Mouse (Mus musculus) embryonic facial prominence, embryonic 15.5 days (tissue): ENCODE measurements around the gene Rpl10-ps3. TPM values are rescaled to one million over a fixed set of nuclear protein-coding genes. Genes with fewer than 3 reads are reported as not detected.

ENCODE experiments used
- ATAC-seq: fragments of 200-750 bp; cut with Nextera tagmentation; 2 replicates; pipeline ENCODE4 v1.8.0; 2017; ENCODE audit warnings: low read depth, moderate TSS enrichment; ENCODE audit not compliant: insufficient number of reproducible peaks, low FRiP score, low TSS enrichment
- H3K27ac ChIP-seq: fragments of 300-500 bp; sonication (generic); replicated peaks from 2 replicates; pipeline ENCODE4 v1.5.1; 2015; ENCODE audit warnings: mild to moderate bottlenecking, inconsistent platforms
- H3K27me3 ChIP-seq: fragments of 300-500 bp; sonication (generic); 2 replicates; pipeline ENCODE4 v1.6.1; 2015; ENCODE audit warnings: inconsistent platforms
- H3K36me3 ChIP-seq: fragments of 300-500 bp; sonication (generic); 2 replicates; pipeline ENCODE4 v1.6.1; 2015; ENCODE audit warnings: mild to moderate bottlenecking, inconsistent platforms
- H3K4me1 ChIP-seq: fragments of 300-500 bp; sonication (generic); 2 replicates; pipeline ENCODE4 v1.6.1; 2015; ENCODE audit warnings: inconsistent platforms
- H3K4me2 ChIP-seq: fragments of 300-500 bp; sonication (generic); replicated peaks from 2 replicates; pipeline ENCODE4 v1.6.1; 2015; ENCODE audit warnings: mild to moderate bottlenecking, inconsistent platforms
- H3K4me3 ChIP-seq: fragments of 300-500 bp; sonication (generic); replicated peaks from 2 replicates; pipeline ENCODE4 v1.5.1; 2015; ENCODE audit warnings: mild to moderate bottlenecking, inconsistent platforms
- H3K9ac ChIP-seq: fragments of 300-500 bp; sonication (generic); 2 replicates; pipeline ENCODE4 v1.6.1; 2015; ENCODE audit warnings: inconsistent platforms
- H3K9me3 ChIP-seq: fragments of 300-500 bp; sonication (generic); replicated peaks from 2 replicates; pipeline ENCODE4 v1.6.1; 2016; ENCODE audit warnings: inconsistent platforms
- WGBS: fragments of 180-500 bp; shearing (Covaris S2); methylation state at CpG from one replicate; pipeline ENCODE4 v1.1.7; 2015; 5-methylcytosine and 5-hydroxymethylcytosine counted together
- polyA plus RNA-seq: library from polyadenylated mRNA; unstranded; fragments of >200 nt; fragmentation: Nextera tagmentation; extraction: Ambion mirVana; gene quantifications from 2 replicates; pipeline ENCODE4 v1.2.1, GENCODE M21; 2015

The Rpl10-ps3 gene
- polyA plus RNA-seq, 1 experiment from 2014 or later = 306 TPM

DNA sequence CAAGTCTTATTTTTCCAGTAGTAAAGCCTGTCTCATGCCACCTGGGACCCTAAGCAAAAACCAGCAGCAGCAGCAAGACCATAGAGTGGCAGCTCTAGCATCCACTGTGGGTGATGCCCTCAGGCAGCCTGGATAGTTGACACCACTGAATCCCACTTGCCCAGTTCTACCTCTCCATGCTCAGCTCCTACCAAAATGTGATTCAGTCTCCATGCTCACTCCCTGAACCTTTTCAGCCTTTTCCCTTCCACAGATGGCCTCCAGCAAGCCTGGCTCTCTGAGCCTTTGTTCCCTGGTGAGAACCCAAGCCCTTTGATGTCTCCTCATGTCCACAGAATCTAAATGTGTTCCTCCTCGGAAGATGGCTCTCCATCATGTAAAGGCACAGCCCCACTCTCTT, 5.8 kb upstream of the Rpl10-ps3 start:
- WGBS = 68% methylated on average over 1 of the region's 1 CpGs
- Histone ChIP-seq H3K9ac (no peak overlapping the region), H3K27ac (no peak overlapping the region), H3K4me3 (no peak overlapping the region), H3K9me3 (no peaks in the 10 kb centered on the region), H3K36me3 (no peaks in the 10 kb centered on the region), H3K4me2 (no peak overlapping the region), H3K4me1 (no peaks in the 10 kb centered on the region), H3K27me3 (no peaks in the 10 kb centered on the region)
- ATAC-seq = no peak

GRCm38 (mm10) chr9:50349156-50349555, 4.4 kb upstream of the Rpl10-ps3 start:
- Histone ChIP-seq H3K9me3 (no peaks in the 10 kb centered on the region), H3K27me3 (no peaks in the 10 kb centered on the region), H3K4me1 (no peaks in the 10 kb centered on the region), H3K36me3 (no peaks in the 10 kb centered on the region), H3K4me3 (no peak overlapping the region), H3K27ac (no peak overlapping the region), H3K4me2 (no peak overlapping the region), H3K9ac (no peak overlapping the region)
- 77% methylated on average over 3 of the region's 3 CpGs for WGBS
- ATAC-seq = no peak

DNA sequence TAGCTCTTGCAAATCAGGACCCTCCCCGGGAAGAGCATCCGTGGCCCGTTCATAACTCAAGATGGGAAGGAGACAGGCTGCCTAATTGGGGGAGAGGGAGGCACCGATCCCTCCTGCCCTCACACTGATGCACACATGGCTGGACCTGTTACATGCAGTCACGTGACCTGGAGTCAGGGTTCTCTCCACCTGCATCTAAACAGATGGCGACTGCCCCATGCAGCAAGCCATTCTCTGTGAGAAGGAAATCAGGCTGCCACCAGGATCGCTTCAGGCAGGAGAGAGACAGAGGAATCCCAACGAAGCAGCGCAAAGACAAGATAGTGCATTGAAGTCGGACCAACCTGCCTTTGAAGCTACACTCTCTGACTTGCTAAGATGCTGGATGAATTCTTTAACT, 3.5 kb upstream of the Rpl10-ps3 start:
- ATAC-seq = no peak
- Histone ChIP-seq H3K4me2 (no peak overlapping the region), H3K36me3 (no peaks in the 10 kb centered on the region), H3K27ac (no peak overlapping the region), H3K27me3 (no peaks in the 10 kb centered on the region), H3K9ac (no peak overlapping the region), H3K4me1 (no peaks in the 10 kb centered on the region), H3K9me3 (no peaks in the 10 kb centered on the region), H3K4me3 (no peak overlapping the region)
- 68% methylated on average over 10 of the region's 10 CpGs for WGBS

GRCm38 (mm10) chr9:50335539-50336325, 9.0 kb downstream of the Rpl10-ps3 start:
- no peaks in the 10 kb centered on the region for H3K27me3 ChIP-seq
- no peak overlapping the region for H3K4me3 ChIP-seq
- H3K27ac ChIP-seq = no peak overlapping the region
- H3K4me1 ChIP-seq = 0 out of 2 replicates have a peak, but pooled peaks cover 2% of the 10 kb centered on the region
- no peak overlapping the region for H3K9ac ChIP-seq
- 76% methylated on average over 7 of the region's 7 CpGs for whole genome bisulfite sequencing
- H3K9me3 ChIP-seq = no peaks in the 10 kb centered on the region
- ATAC-seq = no peak
- no peak overlapping the region for H3K4me2 ChIP-seq
- no peaks in the 10 kb centered on the region for H3K36me3 ChIP-seq

GRCm38 (mm10) chr9:50333413-50333812, 11.4 kb downstream of the Rpl10-ps3 start:
- H3K4me2 ChIP-seq = no peak overlapping the region
- no peak overlapping the region for H3K4me3 ChIP-seq
- 0 out of 2 replicates have a peak, but pooled peaks cover 2% of the 10 kb centered on the region for H3K4me1 ChIP-seq
- H3K9ac ChIP-seq = no peak overlapping the region
- no peak overlapping the region for H3K27ac ChIP-seq
- H3K36me3 ChIP-seq = no peaks in the 10 kb centered on the region
- no peaks in the 10 kb centered on the region for H3K27me3 ChIP-seq
- ATAC-seq = no peak
- 32% methylated on average over 6 of the region's 6 CpGs for WGBS
- no peaks in the 10 kb centered on the region for H3K9me3 ChIP-seq

- Histone ChIP-seq H3K4me1 (no peaks in the 10 kb centered on the region), H3K4me3 (no peak overlapping the region), H3K4me2 (no peak overlapping the region), H3K9ac (no peak overlapping the region), H3K36me3 (no peaks in the 10 kb centered on the region), H3K9me3 (no peaks in the 10 kb centered on the region), H3K27ac (no peak overlapping the region), H3K27me3 (no peaks in the 10 kb centered on the region)
- 60% methylated on average over 9 of the region's 9 CpGs for WGBS
- no peak for ATAC-seq
Measured at GRCm38 (mm10) chr9:50324355-50325225, 20.2 kb downstream of the Rpl10-ps3 start.

DNA sequence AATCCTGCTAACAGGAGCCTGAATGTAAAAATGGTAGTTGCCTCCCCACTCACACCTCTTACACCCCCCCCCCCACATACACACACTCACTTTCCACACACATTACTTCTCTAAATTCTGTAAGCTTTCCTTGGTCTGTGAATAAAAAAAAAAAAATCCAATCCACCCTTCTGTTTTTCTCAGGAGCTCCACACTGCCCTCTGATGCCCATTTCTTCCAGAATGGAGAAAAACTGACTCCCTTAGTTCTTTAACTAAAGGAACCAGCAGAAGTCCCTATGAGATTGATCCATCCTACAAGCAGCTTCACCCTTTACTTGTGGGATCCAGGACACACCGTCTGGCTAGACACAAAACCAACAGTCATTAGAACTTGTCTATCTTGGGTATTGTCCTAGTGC, 24.0 kb downstream of the Rpl10-ps3 start:
- 50% methylated on average over 1 of the region's 1 CpGs for WGBS
- Histone ChIP-seq H3K9me3 (no peaks in the 10 kb centered on the region), H3K4me2 (no peak overlapping the region), H3K9ac (no peak overlapping the region), H3K4me3 (no peak overlapping the region), H3K27me3 (no peaks in the 10 kb centered on the region), H3K4me1 (no peaks in the 10 kb centered on the region), H3K36me3 (no peaks in the 10 kb centered on the region), H3K27ac (no peak overlapping the region)
- ATAC-seq = no peak

DNA sequence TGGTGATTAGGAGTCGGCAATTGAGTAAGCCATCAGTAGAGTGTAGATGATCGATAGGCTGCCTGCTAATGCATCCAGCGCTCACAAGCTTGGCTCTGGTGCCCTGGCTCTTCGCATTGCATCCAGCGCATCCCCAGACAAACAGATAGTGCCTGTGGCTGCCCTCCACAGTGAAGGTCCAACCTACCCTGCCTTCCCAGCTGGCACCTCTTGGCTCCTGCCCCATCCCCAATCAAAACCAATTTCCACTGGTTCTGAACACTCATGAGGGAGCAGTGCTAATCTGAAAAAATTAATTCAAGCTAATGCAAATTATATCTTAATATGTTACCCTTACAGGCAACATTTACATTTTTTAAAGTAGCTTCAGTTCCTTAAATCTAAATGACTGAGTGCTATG, 25.3 kb downstream of the Rpl10-ps3 start:
- 92% methylated on average over 5 of the region's 5 CpGs for WGBS
- Histone ChIP-seq H3K4me2 (no peak overlapping the region), H3K9ac (no peak overlapping the region), H3K4me1 (no peaks in the 10 kb centered on the region), H3K36me3 (no peaks in the 10 kb centered on the region), H3K27ac (no peak overlapping the region), H3K9me3 (no peaks in the 10 kb centered on the region), H3K4me3 (no peak overlapping the region), H3K27me3 (no peaks in the 10 kb centered on the region)
- ATAC-seq = no peak

DNA sequence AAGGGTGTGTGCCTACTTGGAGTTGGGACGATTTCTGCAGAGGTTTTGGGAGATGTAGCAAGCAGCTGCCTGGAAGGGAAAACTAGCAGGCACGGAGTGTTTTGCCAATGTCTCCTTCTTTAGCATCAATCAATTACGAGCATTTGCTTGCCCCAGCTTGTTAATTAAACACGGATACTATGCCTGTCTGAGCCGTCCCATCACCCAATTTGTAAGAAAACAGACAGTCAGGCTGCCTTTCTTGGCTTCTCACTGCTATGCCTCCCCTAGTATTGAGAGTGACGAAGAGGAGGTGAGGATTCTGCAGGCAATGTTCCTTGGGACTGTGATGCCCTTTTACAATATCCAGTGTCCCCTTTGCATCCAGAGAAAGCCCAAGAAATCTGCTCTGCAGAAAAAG, 27.5 kb downstream of the Rpl10-ps3 start:
- H3K27me3 ChIP-seq = no peaks in the 10 kb centered on the region
- H3K9me3 ChIP-seq = no peaks in the 10 kb centered on the region
- no peak overlapping the region for H3K4me3 ChIP-seq
- no peaks in the 10 kb centered on the region for H3K36me3 ChIP-seq
- H3K27ac ChIP-seq = no peak overlapping the region
- no peaks in the 10 kb centered on the region for H3K4me1 ChIP-seq
- H3K4me2 ChIP-seq = no peak overlapping the region
- WGBS = 60% methylated on average over 6 of the region's 6 CpGs
- no peak for ATAC-seq
- no peak overlapping the region for H3K9ac ChIP-seq

- no peaks in the 10 kb centered on the region for H3K27me3 ChIP-seq
- H3K9ac ChIP-seq = no peak overlapping the region
- ATAC-seq = no peak
- H3K36me3 ChIP-seq = no peaks in the 10 kb centered on the region
- H3K4me1 ChIP-seq = no peaks in the 10 kb centered on the region
- no peak overlapping the region for H3K4me3 ChIP-seq
- WGBS = 39% methylated on average over 3 of the region's 3 CpGs
- no peak overlapping the region for H3K4me2 ChIP-seq
- no peak overlapping the region for H3K27ac ChIP-seq
- H3K9me3 ChIP-seq = no peaks in the 10 kb centered on the region
Measured at GRCm38 (mm10) chr9:50315650-50316049, 29.1 kb downstream of the Rpl10-ps3 start.

DNA sequence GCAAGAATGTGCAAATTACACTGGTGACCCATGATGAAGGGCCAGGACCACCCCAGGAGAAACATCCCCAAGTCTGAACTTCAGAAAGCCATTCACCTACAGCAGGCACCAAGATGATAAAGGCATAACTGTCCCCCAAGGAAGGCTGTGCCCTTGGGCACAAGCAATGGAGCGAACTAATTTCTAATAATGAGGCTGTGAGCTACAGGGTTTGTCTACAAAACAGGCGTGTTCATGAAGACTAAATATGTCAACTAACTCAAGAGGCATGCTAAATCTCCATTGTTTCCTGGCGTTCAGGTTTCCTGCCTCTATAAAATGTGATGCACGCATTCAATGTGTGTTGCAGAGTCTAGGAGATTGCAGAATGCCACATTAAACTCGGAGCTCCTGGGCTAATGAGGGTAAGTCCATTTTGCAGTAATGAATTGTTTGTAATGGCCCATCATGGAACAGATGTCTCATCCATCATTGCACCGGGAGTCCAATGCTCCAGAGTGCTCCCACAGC, 33.7 kb downstream of the Rpl10-ps3 start:
- H3K4me3 ChIP-seq = no peak overlapping the region
- no peaks in the 10 kb centered on the region for H3K9me3 ChIP-seq
- no peak overlapping the region for H3K27ac ChIP-seq
- H3K27me3 ChIP-seq = no peaks in the 10 kb centered on the region
- H3K36me3 ChIP-seq = no peaks in the 10 kb centered on the region
- WGBS = 73% methylated on average over 6 of the region's 6 CpGs
- no peaks in the 10 kb centered on the region for H3K4me1 ChIP-seq
- no peak for ATAC-seq
- H3K4me2 ChIP-seq = no peak overlapping the region
- no peak overlapping the region for H3K9ac ChIP-seq
